In genomic region chr17:15182105-15182504, GRCm38 (mm10) we compare ENCODE assay signal across 15 mouse cellular contexts.
DNase-seq lines count a peak whose midpoint lies in the region; ATAC-seq and TF ChIP-seq lines count a peak whose summit lies in the region.
"Had no signal": no experiment of that assay in that cellular context is flagged by ENCODE, and none has a peak within 500 bp of the region (broad histone marks: within the 10 kb centered on the region; RNA-seq: fewer than 3 reads in every experiment).

No protein-coding gene starts in this region.

- no peak overlapping the region for H3K27ac ChIP-seq in hindbrain, embryonic 13.5 days
- H3K27ac ChIP-seq in midbrain, embryonic 15.5 days: no peak overlapping the region
- no peak overlapping the region for H3K27ac ChIP-seq in lung, postnatal 0 days (ENCODE audit: low read length)
- no peak overlapping the region for H3K27ac ChIP-seq in thymus, adult 2 months (ENCODE audit: control insufficient read depth, insufficient read depth, low read length)
- H3K27ac ChIP-seq: heart, embryonic 15.5 days; left cerebral cortex, adult 2 months; limb, embryonic 13.5 days had no signal

- no peak for TF ChIP-seq POLR2A in thymus, adult 2 months (IDR thresholded peaks at IDR 0.05; ENCODE audit: control insufficient read depth, extremely low read depth, insufficient read depth, low read length, poor library complexity)

- H3K27me3 ChIP-seq in hindbrain, embryonic 13.5 days: 0 out of 2 replicates have a peak, but pooled peaks cover 5% of the 10 kb centered on the region
- H3K27me3 ChIP-seq in midbrain, embryonic 15.5 days (replicated peaks): no peaks in the 10 kb centered on the region; the same call in 1 of the 2 replicates
- no peaks in the 10 kb centered on the region for H3K27me3 ChIP-seq in lung, postnatal 0 days (replicated peaks; ENCODE audit: insufficient read depth, low read length)
- no peaks in the 10 kb centered on the region for H3K27me3 ChIP-seq in thymus, adult 2 months (ENCODE audit: control insufficient read depth, insufficient read depth, low read length)
- H3K27me3 ChIP-seq: limb, embryonic 13.5 days had no signal

- H3K36me3 ChIP-seq in hindbrain, embryonic 13.5 days: no peaks in the 10 kb centered on the region
- H3K36me3 ChIP-seq in midbrain, embryonic 15.5 days (replicated peaks): no peaks in the 10 kb centered on the region
- H3K36me3 ChIP-seq in lung, postnatal 0 days (ENCODE audit: insufficient read depth, low read length): no peaks in the 10 kb centered on the region
- H3K36me3 ChIP-seq in thymus, adult 2 months (ENCODE audit: control insufficient read depth, insufficient read depth, low read length): no peaks in the 10 kb centered on the region
- H3K36me3 ChIP-seq: heart, embryonic 15.5 days; limb, embryonic 13.5 days had no signal

- no peaks in the 10 kb centered on the region for H3K9me3 ChIP-seq in hindbrain, embryonic 13.5 days
- H3K9me3 ChIP-seq in midbrain, embryonic 15.5 days: no peaks in the 10 kb centered on the region
- no peaks in the 10 kb centered on the region for H3K9me3 ChIP-seq in lung, postnatal 0 days (ENCODE audit: low read length)
- H3K9me3 ChIP-seq: heart, embryonic 15.5 days; limb, embryonic 13.5 days had no signal

- no peak for TF ChIP-seq EP300 in lung, postnatal 0 days (IDR thresholded peaks at IDR 0.05)

- H3K4me2 ChIP-seq in hindbrain, embryonic 13.5 days: no peak overlapping the region
- no peak overlapping the region for H3K4me2 ChIP-seq in midbrain, embryonic 15.5 days
- no peak overlapping the region for H3K4me2 ChIP-seq in lung, postnatal 0 days (replicated peaks; ENCODE audit: low read depth, low read length)
- H3K4me2 ChIP-seq: heart, embryonic 15.5 days; limb, embryonic 13.5 days had no signal

- peak; percentile 55 for DNase-seq in ES-CJ7 (ENCODE audit: low read depth, low spot score)
- peak; percentile 75 for DNase-seq in ZHBTc4 (ENCODE audit: low read depth, low spot score)
- DNase-seq in kidney, postnatal 10 days: no peak
- no peak for DNase-seq in lung, postnatal 0 days (ENCODE audit: low spot score)
- DNase-seq in thymus, adult 2 months: no peak
- DNase-seq: cerebellum, postnatal 25 days; heart, adult 11 months; kidney, adult 9 months; lung, postnatal 36 days had no signal

- H3K4me1 ChIP-seq in hindbrain, embryonic 13.5 days (replicated peaks): peaks cover 46% of the 10 kb centered on the region
- peaks cover 26% of the 10 kb centered on the region for H3K4me1 ChIP-seq in midbrain, embryonic 15.5 days
- no peaks in the 10 kb centered on the region for H3K4me1 ChIP-seq in lung, postnatal 0 days (ENCODE audit: insufficient read depth, low read depth, low read length)
- no peaks in the 10 kb centered on the region; the same call in 1 of the 2 replicates for H3K4me1 ChIP-seq in thymus, adult 2 months (replicated peaks; ENCODE audit: control insufficient read depth, insufficient read depth, low read length)
- H3K4me1 ChIP-seq: heart, embryonic 15.5 days had no signal

- peak; percentile 63 for ATAC-seq in hindbrain, embryonic 13.5 days (ENCODE audit: low FRiP score)
- ATAC-seq in midbrain, embryonic 15.5 days (replicated peaks): peak; percentile 75
- ATAC-seq in lung, postnatal 0 days: no peak

- no peak overlapping the region for H3K4me3 ChIP-seq in hindbrain, embryonic 13.5 days
- H3K4me3 ChIP-seq in midbrain, embryonic 15.5 days: no peak overlapping the region
- no peak overlapping the region for H3K4me3 ChIP-seq in lung, postnatal 0 days (ENCODE audit: low read depth, low read length)
- H3K4me3 ChIP-seq in thymus, adult 2 months (ENCODE audit: control insufficient read depth, insufficient read depth, low read length): no peak overlapping the region
- H3K4me3 ChIP-seq: heart, embryonic 15.5 days; left cerebral cortex, adult 2 months; limb, embryonic 13.5 days; myocyte had no signal

- H3K9ac ChIP-seq in hindbrain, embryonic 13.5 days: no peak overlapping the region
- H3K9ac ChIP-seq in midbrain, embryonic 15.5 days: no peak overlapping the region
- no peak overlapping the region for H3K9ac ChIP-seq in lung, postnatal 0 days (replicated peaks; ENCODE audit: low read depth)
- H3K9ac ChIP-seq: heart, embryonic 15.5 days; limb, embryonic 13.5 days had no signal

- 11% methylated on average over 4 of the region's 4 CpGs for WGBS in hindbrain, embryonic 13.5 days
- WGBS in midbrain, embryonic 15.5 days: 11% methylated on average over 4 of the region's 4 CpGs
- WGBS in lung, postnatal 0 days: 23% methylated on average over 4 of the region's 4 CpGs
- 69% methylated on average over 4 of the region's 4 CpGs for WGBS in thymus, adult 2 months

- TF ChIP-seq CTCF in lung, postnatal 0 days (IDR thresholded peaks at IDR 0.05): no peak
- no peak for TF ChIP-seq CTCF in thymus, adult 2 months (IDR thresholded peaks at IDR 0.05; ENCODE audit: borderline replicate concordance, control insufficient read depth, extremely low read depth, insufficient read depth, low read length, poor library complexity)

Comparison
In these comparisons a context has a peak if more than half of its experiments do, and no peak if none do; other contexts are left out.
1. DNase-seq: peak in ES-CJ7 (single experiment) and ZHBTc4 (single experiment); none in kidney, postnatal 10 days (single experiment), lung, postnatal 0 days (single experiment) and thymus, adult 2 months (single experiment).